Mouse (Mus musculus) C2C12 (cell line): ENCODE data around the gene Coa6. TPM values are rescaled to one million over a fixed set of nuclear protein-coding genes. Genes with fewer than 3 reads are reported as not detected.
A peak's percentile ranks its signal among the peaks of the same experiment; 100 is the strongest.

Source experiments
- H3K27me3 ChIP-seq: one replicate; pipeline ENCODE4 v1.6.1; 2011; ENCODE audit not compliant: control insufficient read depth, insufficient read depth, insufficient read length
- H3K36me3 ChIP-seq: one replicate; pipeline ENCODE4 v1.6.1; 2011; ENCODE audit not compliant: control insufficient read depth, insufficient read depth
- H3K4me3 ChIP-seq: one replicate; pipeline ENCODE4 v1.5.1; 2011; ENCODE audit warnings: mild to moderate bottlenecking, control low read depth; ENCODE audit not compliant: poor library complexity, insufficient read depth, severe bottlenecking
- H3K79me2 ChIP-seq: one replicate; pipeline ENCODE4 v1.6.1; 2011; ENCODE audit not compliant: control insufficient read depth, insufficient read depth
- H3K79me3 ChIP-seq: one replicate; pipeline ENCODE4 v1.6.1; 2011; ENCODE audit warnings: low read depth, control low read depth
- H3ac ChIP-seq: one replicate; pipeline ENCODE3; 2011; ENCODE audit warnings: low read depth; ENCODE audit not compliant: control insufficient read depth, insufficient read length
- CEBPB ChIP-seq: IDR thresholded peaks from one replicate; pipeline ENCODE4 v1.6.1; 2011; ENCODE audit warnings: low read depth, mild to moderate bottlenecking, control low read depth, moderate library complexity
- CTCF ChIP-seq: IDR thresholded peaks from one replicate; pipeline ENCODE4 v1.5.1; 2011; ENCODE audit not compliant: control insufficient read depth, insufficient read depth, insufficient read length
- FOSL1 ChIP-seq: IDR thresholded peaks from one replicate; pipeline ENCODE4 v1.8.0; 2011; ENCODE audit warnings: mild to moderate bottlenecking, low read length; ENCODE audit not compliant: poor library complexity, insufficient read depth, severe bottlenecking
- MAX ChIP-seq: IDR thresholded peaks from one replicate; pipeline ENCODE4 v1.6.1; 2011; ENCODE audit warnings: mild to moderate bottlenecking, control low read depth
- MYOD1 ChIP-seq: IDR thresholded peaks from one replicate; pipeline ENCODE4 v1.6.1; 2011; ENCODE audit warnings: low read depth; ENCODE audit not compliant: control insufficient read depth, insufficient read length
- MYOG ChIP-seq: IDR thresholded peaks from one replicate; pipeline ENCODE4 v1.6.1; 2011; ENCODE audit not compliant: control insufficient read depth, insufficient read length; ENCODE audit errors: extremely low read depth
- USF1 ChIP-seq: IDR thresholded peaks from one replicate; pipeline ENCODE4 v1.6.1; 2011; ENCODE audit warnings: low read depth, mild to moderate bottlenecking, control low read depth, moderate library complexity
- polyA plus RNA-seq: library from polyadenylated mRNA; unstranded; fragments of >200 nt; fragmentation: generic; extraction: Trizol; gene quantifications from one replicate; pipeline ENCODE4 v1.2.1, GENCODE M21; 2012; ENCODE audit warnings: missing spikeins

Coa6 gene
- polyA plus RNA-seq, 1 experiment: 37.9 TPM

DNA sequence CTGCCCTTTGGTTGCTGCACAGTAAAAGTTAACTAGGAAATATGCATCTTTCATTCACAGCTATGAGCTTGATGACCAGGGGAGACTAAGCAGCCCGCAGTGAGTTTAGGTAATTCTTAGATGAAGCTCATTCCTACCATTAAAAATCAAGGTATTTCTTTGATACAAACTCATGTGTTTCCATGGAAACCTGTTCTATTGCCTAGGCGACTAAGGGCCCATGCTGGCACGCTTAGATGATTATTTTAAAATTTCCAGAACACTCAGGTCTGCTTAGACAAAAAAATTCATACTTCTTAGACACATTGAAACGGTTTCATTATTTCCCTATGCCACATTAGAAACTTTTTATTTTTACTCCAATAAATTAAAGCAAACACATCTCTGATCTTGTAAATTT is 17.3 kb upstream of the Coa6 start:
- Histone ChIP-seq H3K4me3 (no peak overlapping the region), H3K36me3 (no peaks in the 10 kb centered on the region), H3K27me3 (peaks cover 4% of the 10 kb centered on the region), H3ac (no peak overlapping the region), H3K79me3 (no peaks in the 10 kb centered on the region), H3K79me2 (no peaks in the 10 kb centered on the region)
- TF ChIP-seq USF1 (no peak), CEBPB (no peak), MAX (no peak), FOSL1 (no peak), CTCF (no peak), MYOG (no peak), MYOD1 (no peak)

GRCm38 (mm10) chr8:126420834-126421233 is 1.5 kb upstream of the Coa6 start:
- H3K79me2 ChIP-seq: peaks cover 16% of the 10 kb centered on the region
- H3K4me3 ChIP-seq: no peak overlapping the region
- H3ac ChIP-seq: no peak overlapping the region
- peaks cover 6% of the 10 kb centered on the region for H3K79me3 ChIP-seq
- H3K27me3 ChIP-seq: no peaks in the 10 kb centered on the region
- TF ChIP-seq MYOD1 (no peak), FOSL1 (no peak), CEBPB (no peak), USF1 (no peak), MYOG (no peak), CTCF (no peak), MAX (no peak)
- peaks cover 9% of the 10 kb centered on the region for H3K36me3 ChIP-seq

DNA sequence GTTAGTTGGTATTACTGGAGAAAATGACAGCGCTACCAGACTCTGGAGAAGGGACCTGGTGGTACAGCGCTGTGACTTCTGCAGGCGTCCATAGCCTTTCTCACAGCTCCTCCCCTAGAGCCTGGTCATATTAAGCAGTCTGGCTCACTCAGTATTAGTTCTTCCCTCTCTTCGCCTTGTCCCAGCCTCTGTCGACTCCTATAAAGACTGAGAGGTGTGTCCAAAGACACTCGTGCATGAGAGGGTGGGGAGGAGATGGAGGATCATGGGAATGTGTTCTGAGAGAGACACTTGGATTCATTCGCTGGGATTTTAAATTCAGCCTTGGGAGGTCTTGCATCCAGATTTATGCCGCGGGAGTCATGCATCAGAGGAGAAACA is 595 bp downstream of the Coa6 start:
- TF ChIP-seq USF1: no peak
- no peak for TF ChIP-seq FOSL1
- no peak for TF ChIP-seq CEBPB
- no peak for TF ChIP-seq MYOD1
- TF ChIP-seq CTCF: no peak
- TF ChIP-seq MAX: no peak
- no peak for TF ChIP-seq MYOG
- H3K79me2 ChIP-seq: peaks cover 16% of the 10 kb centered on the region
- peak overlapping the region; percentile 68 for H3K4me3 ChIP-seq
- peak overlapping the region; percentile 86 for H3ac ChIP-seq
- peaks cover 30% of the 10 kb centered on the region for H3K36me3 ChIP-seq
- no peaks in the 10 kb centered on the region for H3K27me3 ChIP-seq
- H3K79me3 ChIP-seq: peaks cover 6% of the 10 kb centered on the region

- no peak for TF ChIP-seq CTCF
- no peak for TF ChIP-seq FOSL1
- TF ChIP-seq MYOG: no peak
- no peak for TF ChIP-seq MYOD1
- no peak for TF ChIP-seq CEBPB
- TF ChIP-seq MAX: no peak
- no peak for TF ChIP-seq USF1
- Histone ChIP-seq H3ac (no peak overlapping the region), H3K4me3 (no peak overlapping the region), H3K79me3 (peaks cover 6% of the 10 kb centered on the region), H3K36me3 (peaks cover 41% of the 10 kb centered on the region), H3K27me3 (no peaks in the 10 kb centered on the region), H3K79me2 (peaks cover 16% of the 10 kb centered on the region)
Observed at GRCm38 (mm10) chr8:126424163-126424562, 1.8 kb downstream of the Coa6 start.

GRCm38 (mm10) chr8:126424946-126425345 is 2.6 kb downstream of the Coa6 start:
- Histone ChIP-seq H3K36me3 (peaks cover 41% of the 10 kb centered on the region), H3K27me3 (no peaks in the 10 kb centered on the region), H3K79me3 (peaks cover 6% of the 10 kb centered on the region), H3K79me2 (peaks cover 16% of the 10 kb centered on the region), H3ac (no peak overlapping the region), H3K4me3 (no peak overlapping the region)
- TF ChIP-seq MYOD1 (no peak), MAX (no peak), MYOG (no peak), CTCF (no peak), FOSL1 (no peak), CEBPB (no peak), USF1 (no peak)

DNA sequence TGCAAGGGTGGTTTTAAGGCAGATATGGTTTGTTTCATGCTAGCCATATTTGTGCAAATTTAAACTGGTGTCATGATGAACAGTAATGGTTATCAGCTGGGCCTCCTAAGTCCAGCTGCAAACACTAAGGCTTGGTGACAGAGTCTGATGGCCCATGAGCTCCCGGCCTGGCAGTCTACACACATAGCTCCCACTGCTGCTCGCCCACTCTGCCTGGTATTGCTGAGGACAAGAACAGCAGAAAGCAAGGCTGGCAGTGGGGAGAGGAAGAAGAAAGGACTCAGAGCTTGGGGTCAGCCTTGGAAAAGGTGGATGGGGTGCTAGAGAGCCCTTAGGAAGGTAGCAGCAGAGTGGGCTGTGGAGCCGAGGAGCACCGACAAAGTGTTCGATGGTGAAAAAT is 7.3 kb downstream of the Coa6 start:
- H3K36me3 ChIP-seq: peaks cover 45% of the 10 kb centered on the region
- H3K27me3 ChIP-seq: no peaks in the 10 kb centered on the region
- TF ChIP-seq MYOD1 (no peak), MYOG (no peak), USF1 (no peak), MAX (no peak), CTCF (no peak), FOSL1 (no peak), CEBPB (no peak)
- no peak overlapping the region for H3ac ChIP-seq
- H3K4me3 ChIP-seq: no peak overlapping the region
- H3K79me2 ChIP-seq: no peaks in the 10 kb centered on the region
- no peaks in the 10 kb centered on the region for H3K79me3 ChIP-seq
